ENCODE assay signal across 8 mouse cellular contexts in genomic region chr2:128746621-128747151, GRCm38 (mm10). TPM values are rescaled to one million over a fixed set of nuclear protein-coding genes. Genes with fewer than 3 reads are reported as not detected.
DNase-seq lines count a peak whose midpoint lies in the region; ATAC-seq and TF ChIP-seq lines count a peak whose summit lies in the region.

No protein-coding gene starts in this region.

- DNase-seq in adrenal gland, postnatal 14 days: peak; percentile 40
- DNase-seq in adrenal gland, postnatal 4 days (ENCODE audit: low spot score in 2 of 2): no peak
- DNase-seq in testis, postnatal 10 days (ENCODE audit: low spot score): no peak
- DNase-seq in limb, embryonic 14.5 days (ENCODE audit: low spot score): no peak
- DNase-seq in forebrain, embryonic 11.5 days (ENCODE audit: low spot score): no peak
- no peak for DNase-seq in layer of hippocampus, postnatal 25 days (ENCODE audit: extremely low spot score in 1 of 2, low spot score in 1 of 2)

- no peaks in the 10 kb centered on the region for H3K9me3 ChIP-seq in limb, embryonic 14.5 days (ENCODE audit: control insufficient read depth, low read length)
- no peaks in the 10 kb centered on the region for H3K9me3 ChIP-seq in forebrain, embryonic 11.5 days (ENCODE audit: control insufficient read depth, low read length)

- H3K9ac ChIP-seq in limb, embryonic 14.5 days (ENCODE audit: low read depth, low read length, severe bottlenecking): no peak overlapping the region; the same call in 1 of the 2 replicates
- no peak overlapping the region for H3K9ac ChIP-seq in forebrain, embryonic 11.5 days (ENCODE audit: low read length)

- TF ChIP-seq CTCF in testis, adult 2 months (IDR thresholded peaks at IDR 0.05; ENCODE audit: control insufficient read depth, insufficient read depth, insufficient replicate concordance, low read depth, low read length): no peak

- 53% methylated on average over 5 of the region's 5 CpGs for WGBS in limb, embryonic 14.5 days
- WGBS in forebrain, embryonic 11.5 days: 86% methylated on average over 5 of the region's 5 CpGs

- no peaks in the 10 kb centered on the region for H3K27me3 ChIP-seq in testis, adult 2 months (ENCODE audit: control insufficient read depth, insufficient read depth, low read length)
- H3K27me3 ChIP-seq in limb, embryonic 14.5 days (ENCODE audit: control insufficient read depth, insufficient read depth, low read length): no peaks in the 10 kb centered on the region
- no peaks in the 10 kb centered on the region for H3K27me3 ChIP-seq in forebrain, embryonic 11.5 days (ENCODE audit: control insufficient read depth, insufficient read depth, low read length)

- peaks cover 9% of the 10 kb centered on the region for H3K4me1 ChIP-seq in testis, adult 2 months (ENCODE audit: control insufficient read depth, insufficient read depth, low read length)
- peaks cover 33% of the 10 kb centered on the region for H3K4me1 ChIP-seq in limb, embryonic 14.5 days (ENCODE audit: control insufficient read depth, insufficient read depth, low read length)
- no peaks in the 10 kb centered on the region; the same call in 1 of the 2 replicates for H3K4me1 ChIP-seq in forebrain, embryonic 11.5 days (replicated peaks; ENCODE audit: control insufficient read depth, insufficient read depth, low read length)

- peak overlapping the region; percentile 93 for H3K27ac ChIP-seq in testis, adult 2 months (ENCODE audit: control insufficient read depth, insufficient read depth, low read depth, low read length)
- H3K27ac ChIP-seq in limb, embryonic 14.5 days (replicated peaks; ENCODE audit: low read depth, low read length): peak overlapping the region; percentile 55
- H3K27ac ChIP-seq in forebrain, embryonic 11.5 days (ENCODE audit: low read depth, low read length): no peak overlapping the region

- no peaks in the 10 kb centered on the region for H3K36me3 ChIP-seq in testis, adult 2 months (ENCODE audit: control insufficient read depth, insufficient read depth, low read length)
- peaks cover 24% of the 10 kb centered on the region for H3K36me3 ChIP-seq in limb, embryonic 14.5 days (ENCODE audit: control insufficient read depth, insufficient read depth, low read length)
- H3K36me3 ChIP-seq in forebrain, embryonic 11.5 days (ENCODE audit: control insufficient read depth, insufficient read depth, low read length): no peaks in the 10 kb centered on the region

- no peak overlapping the region for H3K4me3 ChIP-seq in testis, adult 2 months (ENCODE audit: control insufficient read depth, low read depth, low read length)
- no peak overlapping the region for H3K4me3 ChIP-seq in limb, embryonic 14.5 days (replicated peaks; ENCODE audit: low read length)
- H3K4me3 ChIP-seq in forebrain, embryonic 11.5 days (ENCODE audit: low read depth, low read length): no peak overlapping the region

- no peak overlapping the region for H3K4me2 ChIP-seq in limb, embryonic 14.5 days (replicated peaks; ENCODE audit: low read depth, low read length, severe bottlenecking)
- H3K4me2 ChIP-seq in forebrain, embryonic 11.5 days (ENCODE audit: low read depth, low read length, severe bottlenecking): no peak overlapping the region

- no peak for ATAC-seq in limb, embryonic 14.5 days (ENCODE audit: low FRiP score, low read depth)
- ATAC-seq in forebrain, embryonic 11.5 days (replicated peaks; ENCODE audit: low FRiP score): no peak
- no peak for ATAC-seq in megakaryocyte progenitor cell, adult 5-6 weeks (replicated peaks; ENCODE audit: poor library complexity)

- TF ChIP-seq POLR2A in testis, adult 2 months (IDR thresholded peaks at IDR 0.05; ENCODE audit: control insufficient read depth, low read depth, low read length): no peak
- no peak for TF ChIP-seq POLR2A in limb, embryonic 14.5 days (IDR thresholded peaks at IDR 0.05; ENCODE audit: borderline replicate concordance, extremely low read depth, insufficient read depth, insufficient read length)

RNA-seq across cellular contexts. Expression of gene Mertk, which starts 47.9 kb away (rescaled TPM):
- 11.7 and 14.0 TPM in 2 replicates for total RNA-seq in adrenal gland, postnatal 14 days (2021)
- 10 to 100 TPM; 15.5 to 16.8 TPM for total RNA-seq in adrenal gland, postnatal 4 days (2021)
- 1.8 and 2.2 TPM in 2 replicates for polyA plus RNA-seq in testis, adult 2 months (2012; rRNA removed)
- polyA plus RNA-seq in limb, embryonic 14.5 days (2012; rRNA removed): 13.5 and 14.9 TPM in 2 replicates
- 11.1 and 12.3 TPM in 2 replicates for polyA plus RNA-seq in limb, embryonic 14.5 days (2014; fragmentation: Nextera tagmentation; extraction: Ambion mirVana)
- 4.4 and 4.5 TPM in 2 replicates for polyA plus RNA-seq in forebrain, embryonic 11.5 days (2014; fragmentation: Nextera tagmentation; extraction: Ambion mirVana)
- total RNA-seq in megakaryocyte progenitor cell, adult 5-6 weeks (2015): 0.10 TPM in 1 of 2 replicates, not detected in the other
- 0.03 TPM in 1 of 2 replicates, not detected in the other for total RNA-seq in megakaryocyte progenitor cell, adult 5-6 weeks (2017)
- 10 to 100 TPM; 24.1 to 33.5 TPM for total RNA-seq in layer of hippocampus, postnatal 25 days (2021)

RNA-seq across cellular contexts. Expression of gene Anapc1, which starts 59.5 kb away (rescaled TPM):
- total RNA-seq in adrenal gland, postnatal 14 days (2021): 75.0 and 76.9 TPM in 2 replicates
- 100 to 1,000 TPM in 1 of 2 experiments, 10 to 100 TPM in 1; 96.7 to 103 TPM for total RNA-seq in adrenal gland, postnatal 4 days (2021)
- polyA plus RNA-seq in testis, adult 2 months (2012; rRNA removed): 29.5 and 29.9 TPM in 2 replicates
- polyA plus RNA-seq in limb, embryonic 14.5 days (2012; rRNA removed): 75.3 and 84.3 TPM in 2 replicates
- polyA plus RNA-seq in limb, embryonic 14.5 days (2014; fragmentation: Nextera tagmentation; extraction: Ambion mirVana): 65.1 and 67.8 TPM in 2 replicates
- 104 and 120 TPM in 2 replicates for polyA plus RNA-seq in forebrain, embryonic 11.5 days (2014; fragmentation: Nextera tagmentation; extraction: Ambion mirVana)
- total RNA-seq in megakaryocyte progenitor cell, adult 5-6 weeks (2015): 101 and 121 TPM in 2 replicates
- total RNA-seq in megakaryocyte progenitor cell, adult 5-6 weeks (2017): 99.2 and 116 TPM in 2 replicates
- total RNA-seq in layer of hippocampus, postnatal 25 days (2021): 10 to 100 TPM; 60.3 to 73.0 TPM

Comparison
In these comparisons a context has a peak if more than half of its experiments do, and no peak if none do; other contexts are left out.
1. RNA of gene Mertk, which starts 47.9 kb away (total RNA-seq): 24.1 to 33.5 TPM in layer of hippocampus, postnatal 25 days, 15.5 to 16.8 TPM in adrenal gland, postnatal 4 days and 11.7 to 14.0 TPM in adrenal gland, postnatal 14 days; 0.03 to 0.10 TPM in megakaryocyte progenitor cell, adult 5-6 weeks; every median in the first group is over 10 times any median in the second.